Mouse (Mus musculus) neutrophil, adult 83 days (primary cell): ENCODE measurements around the gene Zfp963. TPM values are rescaled to one million over a fixed set of nuclear protein-coding genes. Genes with fewer than 3 reads are reported as not detected.

ENCODE experiments used
- total RNA-seq, 2 experiments: library from RNA; stranded (reverse); gene quantifications; one replicate each; pipeline ENCODE4 v1.2.4; 2023

The Zfp963 gene
- 1 to 10 TPM; 2.7 to 3.5 TPM for total RNA-seq

GRCm38 (mm10) chr8:69749544-69750454, at the start of gene Zfp963:
Gene Zfp963, minus strand, starts transcription at chr8:69749970.

DNA sequence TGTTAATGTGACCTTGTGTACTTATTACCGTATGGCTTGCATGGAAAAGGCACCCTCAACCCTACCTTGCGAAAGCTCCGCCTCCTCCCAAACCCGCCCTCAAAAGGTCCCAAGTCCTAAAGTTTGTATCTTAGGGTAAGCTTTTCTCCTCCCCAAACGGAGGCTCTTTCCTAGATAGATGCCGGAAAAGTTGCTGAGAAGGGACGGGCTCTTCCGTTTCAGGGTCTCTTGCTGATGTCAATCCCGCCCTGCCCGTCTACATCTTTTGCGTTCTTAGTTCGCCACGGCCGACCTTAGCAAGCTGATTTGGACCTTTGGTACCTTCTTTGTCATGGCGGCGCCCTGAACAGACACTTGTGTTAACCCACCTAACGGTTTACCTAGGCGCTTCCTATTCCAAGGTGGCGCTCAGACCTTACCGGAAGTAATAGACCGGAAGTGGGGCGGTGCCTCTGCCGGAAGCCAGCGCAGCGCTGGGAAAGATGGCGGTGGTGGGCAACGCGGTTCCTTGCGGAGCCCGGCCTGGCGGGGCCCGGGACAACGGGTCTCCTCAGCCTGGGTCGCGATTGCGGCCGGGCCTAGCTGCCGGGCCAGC, 41.1 kb upstream of the Zfp963 start, which contains the start of the genes Atp13a1 and Zfp866:
TSS of gene Atp13a1 (plus strand) at position 391 of the 595 bp plus-strand sequence.
TSS of gene Zfp866 (minus strand) at position 406 of the 595 bp plus-strand sequence.

GRCm38 (mm10) chr8:69774503-69775148, 24.9 kb upstream of the Zfp963 start, which contains the start of gene Gm20422:
Gene Gm20422, minus strand, starts transcription at chr8:69774886.

DNA sequence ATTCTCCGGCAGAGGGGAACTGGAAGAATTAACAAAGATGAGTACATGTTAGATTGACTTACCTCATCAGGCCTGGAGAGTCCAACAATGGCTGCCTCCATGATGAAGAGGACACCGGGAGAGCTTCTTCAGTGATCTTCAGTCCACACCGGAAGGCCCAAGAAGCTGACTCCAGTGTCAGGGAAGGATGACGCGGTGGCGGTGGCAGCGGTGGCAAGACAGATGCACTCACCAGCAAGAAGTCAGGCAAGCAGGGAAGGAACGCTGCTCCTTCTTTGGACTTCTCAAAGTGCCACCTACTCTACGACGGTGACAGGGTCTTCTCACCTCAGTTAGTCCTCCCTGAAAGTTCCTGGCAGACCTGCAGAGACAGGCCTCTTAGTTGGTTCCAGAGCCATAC, 39.1 kb downstream of the Zfp963 start, which contains the start of gene Zfp869:
TSS of gene Zfp869 (minus strand) at position 101 of the 400 bp plus-strand sequence.

Other genes starting within 250 kb of the Zfp963 start
- gene Gm7697, start 227.0 kb downstream of the Zfp963 start, total RNA-seq: not detected
- 10 to 100 TPM; 16.6 to 19.5 TPM for gene Zfp868, start 124.4 kb downstream of the Zfp963 start, total RNA-seq
- gene Zfp964, start 95.5 kb downstream of the Zfp963 start, total RNA-seq: under 1 TPM; 0.11 to 0.38 TPM
- 10 to 100 TPM; 15.5 to 16.4 TPM for gene Zfp869, start 39.2 kb downstream of the Zfp963 start, total RNA-seq
- gene Gm20422, start 24.9 kb upstream of the Zfp963 start, total RNA-seq: 1 to 10 TPM in 1 of 2 experiments, not detected in 1; 2.1 TPM
- gene Atp13a1, start 41.2 kb upstream of the Zfp963 start, total RNA-seq: 10 to 100 TPM; 27.9 to 31.3 TPM
- 10 to 100 TPM; 12.8 to 14.1 TPM for gene Zfp866, start 41.2 kb upstream of the Zfp963 start, total RNA-seq
- 100 to 1,000 TPM; 362 to 363 TPM for gene Gmip, start 58.7 kb upstream of the Zfp963 start, total RNA-seq
- gene Lpar2, start 72.5 kb upstream of the Zfp963 start, total RNA-seq: 1 to 10 TPM; 3.5 TPM
- 1 to 10 TPM; 1.5 to 2.0 TPM for gene Pbx4, start 82.5 kb upstream of the Zfp963 start, total RNA-seq
- under 1 TPM in 1 of 2 experiments, not detected in 1; 0.07 TPM for gene Cilp2, start 137.7 kb upstream of the Zfp963 start, total RNA-seq
- 1 to 10 TPM; 1.4 to 2.1 TPM for gene Tssk6, start 152.2 kb upstream of the Zfp963 start, total RNA-seq
- gene Ndufa13, start 152.6 kb upstream of the Zfp963 start, total RNA-seq: 10 to 100 TPM; 63.2 to 66.0 TPM
- gene Yjefn3, start 152.7 kb upstream of the Zfp963 start, total RNA-seq: 1 to 10 TPM; 2.5 to 2.9 TPM
- gene Gatad2a, start 246.4 kb upstream of the Zfp963 start, total RNA-seq: 10 to 100 TPM; 67.2 to 72.4 TPM